Mouse (Mus musculus): ENCODE data around the gene Scnn1b. TPM values are rescaled to one million over a fixed set of nuclear protein-coding genes. Genes with fewer than 3 reads are reported as not detected.

Scnn1b gene
- total and polyA plus RNA-seq, 3 experiments = not detected

DNA sequence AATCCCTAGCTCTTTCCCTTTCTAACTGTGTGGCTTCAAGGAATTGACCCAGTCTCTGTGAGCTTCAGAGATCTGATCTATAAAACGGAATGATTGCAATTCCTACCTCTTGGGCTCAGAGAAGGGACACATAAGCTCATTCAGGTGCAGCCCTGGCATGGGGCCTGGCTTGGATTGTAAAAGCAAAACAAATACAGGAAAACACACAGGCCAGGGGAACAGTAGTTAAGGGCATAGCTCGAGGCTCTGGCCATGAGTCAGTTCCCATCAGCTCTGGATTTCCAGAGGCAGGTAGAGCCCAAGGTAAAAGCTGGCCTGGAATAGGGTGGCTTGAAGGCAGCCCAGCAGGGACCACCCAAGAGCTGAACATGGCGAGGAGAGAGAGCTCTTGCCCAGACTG is 9.2 kb downstream of the Scnn1b start:
- Histone ChIP-seq H3K4me3 (ENCODE audit: control insufficient read depth in 1 of 2, insufficient read depth in 1 of 2, low read depth in 2 of 2, low read length in 2 of 2) (no peak overlapping the region), H3K79me2 (ENCODE audit: control insufficient read depth, insufficient read depth, low read length, poor library complexity) (no peaks in the 10 kb centered on the region), H3K9ac (ENCODE audit: control insufficient read depth, low read depth, low read length, poor library complexity, severe bottlenecking) (no peak overlapping the region), H3K36me3 (ENCODE audit: control insufficient read depth in 1 of 2, insufficient read depth in 2 of 2, low read length in 2 of 2) (no peaks in the 10 kb centered on the region), H3K9me3 (replicated peaks; ENCODE audit: insufficient read depth, low read length) (no peaks in the 10 kb centered on the region), H3K4me1 (ENCODE audit: control insufficient read depth in 1 of 2, insufficient read depth in 2 of 2, low read length in 2 of 2) (no peaks in the 10 kb centered on the region), H3K27ac (ENCODE audit: control insufficient read depth, low read depth, low read length) (no peak overlapping the region), H3K27me3 (ENCODE audit: control insufficient read depth in 1 of 2, insufficient read depth in 2 of 2, low read length in 2 of 2) (no peaks in the 10 kb centered on the region; a peak in 1 of 4 replicates)
- DNase-seq (ENCODE audit: low read depth, low spot score) = no peak
- TF ChIP-seq POLR2AphosphoS5 (IDR thresholded peaks at IDR 0.05; ENCODE audit: borderline replicate concordance, low read depth, low read length) (no peak), ZKSCAN1 (IDR thresholded peaks at IDR 0.05; ENCODE audit: low read depth, low read length) (no peak), NRF1 (IDR thresholded peaks at IDR 0.05; ENCODE audit: insufficient read depth, low read depth, low read length, poor library complexity, severe bottlenecking) (no peak), POLR2AphosphoS2 (IDR thresholded peaks at IDR 0.05; ENCODE audit: low read length) (no peak), ZMIZ1 (IDR thresholded peaks at IDR 0.05; ENCODE audit: low read depth, low read length) (no peak), ETS1 (IDR thresholded peaks at IDR 0.05; ENCODE audit: low read depth, low read length) (no peak), SIN3A (IDR thresholded peaks at IDR 0.05; ENCODE audit: low read length) (no peak), MAX (IDR thresholded peaks at IDR 0.05; ENCODE audit: low read length) (no peak), MYC (IDR thresholded peaks at IDR 0.05; ENCODE audit: low read depth, low read length) (no peak), CTCF (IDR thresholded peaks at IDR 0.05 in 2 of 3, conservative IDR thresholded peaks at IDR 0.05 in 1 of 3; ENCODE audit: control insufficient read depth in 1 of 3, insufficient read depth in 1 of 3, low read depth in 2 of 3, low read length in 3 of 3, poor library complexity in 1 of 3, severe bottlenecking in 1 of 3) (no peak), NELFE (IDR thresholded peaks at IDR 0.05; ENCODE audit: low read depth, low read length) (no peak), UBTF (IDR thresholded peaks at IDR 0.05; ENCODE audit: borderline replicate concordance, insufficient read depth, low read depth, low read length) (no peak), E2F4 (IDR thresholded peaks at IDR 0.05; ENCODE audit: borderline replicate concordance, low read depth, low read length) (no peak), POLR2A (IDR thresholded peaks at IDR 0.05; ENCODE audit: control insufficient read depth in 1 of 2, insufficient read depth in 1 of 2, low read depth in 1 of 2, low read length in 2 of 2, poor library complexity in 1 of 2) (no peak), KAT2A (conservative IDR thresholded peaks at IDR 0.05; ENCODE audit: low read depth, low read length) (no peak)

DNA sequence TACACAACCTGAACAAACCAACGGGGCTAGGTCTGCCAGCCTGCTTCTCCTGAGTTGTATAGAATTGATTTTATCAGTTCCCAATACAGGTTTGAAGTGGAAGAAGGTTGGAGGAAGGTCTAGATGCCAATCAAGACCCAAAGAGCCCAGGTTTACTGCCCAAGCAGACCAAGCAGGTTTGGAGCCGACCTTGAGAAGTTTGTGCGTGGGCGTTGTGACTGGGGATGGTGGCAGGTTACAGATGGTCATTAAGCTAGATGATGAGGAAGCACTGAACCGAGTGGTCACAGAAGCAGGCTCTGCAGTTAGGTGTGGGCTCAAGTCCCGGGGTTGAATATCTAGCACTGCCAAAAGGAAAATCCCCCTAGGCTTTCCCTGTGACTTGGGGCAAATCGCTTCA is 9.9 kb downstream of the Scnn1b start:
- Histone ChIP-seq H3K4me1 (ENCODE audit: control insufficient read depth in 1 of 2, insufficient read depth in 2 of 2, low read length in 2 of 2) (no peaks in the 10 kb centered on the region), H3K27me3 (ENCODE audit: control insufficient read depth in 1 of 2, insufficient read depth in 2 of 2, low read length in 2 of 2) (no peaks in the 10 kb centered on the region; a peak in 1 of 4 replicates), H3K36me3 (ENCODE audit: control insufficient read depth in 1 of 2, insufficient read depth in 2 of 2, low read length in 2 of 2) (no peaks in the 10 kb centered on the region), H3K9ac (ENCODE audit: control insufficient read depth, low read depth, low read length, poor library complexity, severe bottlenecking) (no peak overlapping the region), H3K79me2 (ENCODE audit: control insufficient read depth, insufficient read depth, low read length, poor library complexity) (no peaks in the 10 kb centered on the region), H3K27ac (ENCODE audit: control insufficient read depth, low read depth, low read length) (no peak overlapping the region), H3K9me3 (replicated peaks; ENCODE audit: insufficient read depth, low read length) (no peaks in the 10 kb centered on the region), H3K4me3 (ENCODE audit: control insufficient read depth in 1 of 2, insufficient read depth in 1 of 2, low read depth in 2 of 2, low read length in 2 of 2) (no peak overlapping the region)
- TF ChIP-seq ETS1 (IDR thresholded peaks at IDR 0.05; ENCODE audit: low read depth, low read length) = no peak
- TF ChIP-seq MYB (IDR thresholded peaks at IDR 0.05; ENCODE audit: low read depth, low read length) = no peak
- no peak for TF ChIP-seq NELFE (IDR thresholded peaks at IDR 0.05; ENCODE audit: low read depth, low read length)
- TF ChIP-seq GABPA (IDR thresholded peaks at IDR 0.05; ENCODE audit: low read depth, low read length) = no peak
- no peak for TF ChIP-seq TBP (IDR thresholded peaks at IDR 0.05; ENCODE audit: low read depth, low read length)
- TF ChIP-seq SMC3 (IDR thresholded peaks at IDR 0.05; ENCODE audit: low read depth, low read length) = no peak
- TF ChIP-seq BHLHE40 (IDR thresholded peaks at IDR 0.05; ENCODE audit: borderline replicate concordance, low read depth, low read length) = no peak
- no peak for TF ChIP-seq KAT2A (conservative IDR thresholded peaks at IDR 0.05; ENCODE audit: low read depth, low read length)
- no peak for TF ChIP-seq JUND (IDR thresholded peaks at IDR 0.05; ENCODE audit: low read depth, low read length)
- no peak for TF ChIP-seq NRF1 (IDR thresholded peaks at IDR 0.05; ENCODE audit: insufficient read depth, low read depth, low read length, poor library complexity, severe bottlenecking)
- no peak for TF ChIP-seq CHD2 (IDR thresholded peaks at IDR 0.05; ENCODE audit: low read length)
- no peak for TF ChIP-seq MAZ (IDR thresholded peaks at IDR 0.05; ENCODE audit: low read depth, low read length)
- TF ChIP-seq HCFC1 (IDR thresholded peaks at IDR 0.05; ENCODE audit: low read depth, low read length) = no peak
- TF ChIP-seq ZC3H11A (IDR thresholded peaks at IDR 0.05; ENCODE audit: low read depth, low read length) = no peak
- no peak for TF ChIP-seq CHD1 (IDR thresholded peaks at IDR 0.05; ENCODE audit: low read depth, low read length)
- TF ChIP-seq POLR2AphosphoS2 (IDR thresholded peaks at IDR 0.05; ENCODE audit: low read length) = no peak
- no peak for DNase-seq (ENCODE audit: low read depth, low spot score)
